Mouse (Mus musculus) thymus, adult 2 months (tissue): ENCODE measurements at regions not wholly inside any gene's neighbourhood (a gene's known extent, or its start where the extent isn't known, plus 50 kb on each side); places are given as distances from the start of the nearest gene placed in this dataset.

Experiments used
- CTCF ChIP-seq: fragments of 200-500 bp; IDR thresholded peaks from 2 replicates; pipeline ENCODE4 v1.5.1; 2012; ENCODE audit warnings: mild to moderate bottlenecking, control low read depth, low read length, moderate library complexity, borderline replicate concordance; ENCODE audit not compliant: control insufficient read depth, poor library complexity, insufficient read depth; ENCODE audit errors: extremely low read depth
- POLR2A ChIP-seq: fragments of 200-500 bp; IDR thresholded peaks from 2 replicates; pipeline ENCODE4 v1.6.1; 2012; ENCODE audit warnings: mild to moderate bottlenecking, low read length, control low read depth, moderate library complexity; ENCODE audit not compliant: control insufficient read depth, poor library complexity, insufficient read depth; ENCODE audit errors: extremely low read depth

- TF ChIP-seq POLR2A (no peak), CTCF (no peak)
These were observed 239.5 kb upstream of the Zfp386 start for GRCm38 (mm10) chr12:115807978-115808377.
